Mouse (Mus musculus) mesoderm, embryonic 11.5 days (tissue): ENCODE data around the gene Snrpa.

Source experiments
- DNase-seq: peaks from one replicate; pipeline ENCODE4 v3.0.0-alpha.2; 2012; ENCODE audit warnings: low read depth, low spot score

Snrpa gene

GRCm38 (mm10) chr7:27198779-27199178, 2.7 kb upstream of the Snrpa start:
- no peak for DNase-seq

DNA sequence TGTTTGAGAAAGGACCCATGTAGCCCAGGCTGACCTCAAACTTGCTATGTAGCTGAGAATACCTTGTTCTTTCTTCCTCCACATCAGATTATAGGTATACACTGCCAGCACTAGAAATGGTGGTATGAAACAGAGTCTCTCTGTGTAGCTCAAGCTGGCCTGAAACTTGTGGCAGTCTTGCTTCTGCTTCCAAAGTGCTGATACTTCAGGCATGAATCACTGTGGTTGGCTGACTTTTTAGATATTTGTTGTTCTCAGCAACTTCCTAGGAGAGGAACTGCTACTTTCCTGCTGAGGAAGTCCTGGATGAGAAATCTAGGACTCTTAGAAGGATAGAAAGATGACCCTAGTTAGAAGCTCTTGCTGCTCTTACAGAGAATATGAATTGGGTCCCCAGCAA, 2.3 kb upstream of the Snrpa start:
- no peak for DNase-seq

- DNase-seq = no peak
Measured at GRCm38 (mm10) chr7:27197634-27198033, 1.6 kb upstream of the Snrpa start.

DNA sequence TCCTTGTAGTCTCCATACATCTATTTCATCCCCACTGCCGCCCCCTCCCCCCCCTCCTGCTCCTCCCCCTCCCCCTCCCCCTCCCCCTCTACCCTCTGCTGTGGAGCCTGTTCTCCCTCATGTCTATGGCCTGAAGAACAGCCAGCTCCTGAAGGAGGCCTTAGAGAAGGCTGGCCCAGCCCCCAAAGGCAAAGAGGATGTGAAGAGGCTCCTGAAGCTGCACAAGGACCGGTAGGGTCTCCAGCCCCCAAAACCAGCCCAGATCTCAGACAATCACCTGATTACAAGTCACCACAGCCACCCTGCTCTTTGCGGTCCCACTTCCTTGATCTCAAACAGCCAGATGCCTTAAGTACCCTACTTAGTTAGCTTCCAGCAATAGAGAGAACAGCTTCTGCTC, 1.1 kb upstream of the Snrpa start:
- no peak for DNase-seq

- DNase-seq = no peak
Measured at GRCm38 (mm10) chr7:27193731-27194130, 2.3 kb downstream of the Snrpa start.

GRCm38 (mm10) chr7:27192434-27192833, 3.6 kb downstream of the Snrpa start:
- no peak for DNase-seq

DNA sequence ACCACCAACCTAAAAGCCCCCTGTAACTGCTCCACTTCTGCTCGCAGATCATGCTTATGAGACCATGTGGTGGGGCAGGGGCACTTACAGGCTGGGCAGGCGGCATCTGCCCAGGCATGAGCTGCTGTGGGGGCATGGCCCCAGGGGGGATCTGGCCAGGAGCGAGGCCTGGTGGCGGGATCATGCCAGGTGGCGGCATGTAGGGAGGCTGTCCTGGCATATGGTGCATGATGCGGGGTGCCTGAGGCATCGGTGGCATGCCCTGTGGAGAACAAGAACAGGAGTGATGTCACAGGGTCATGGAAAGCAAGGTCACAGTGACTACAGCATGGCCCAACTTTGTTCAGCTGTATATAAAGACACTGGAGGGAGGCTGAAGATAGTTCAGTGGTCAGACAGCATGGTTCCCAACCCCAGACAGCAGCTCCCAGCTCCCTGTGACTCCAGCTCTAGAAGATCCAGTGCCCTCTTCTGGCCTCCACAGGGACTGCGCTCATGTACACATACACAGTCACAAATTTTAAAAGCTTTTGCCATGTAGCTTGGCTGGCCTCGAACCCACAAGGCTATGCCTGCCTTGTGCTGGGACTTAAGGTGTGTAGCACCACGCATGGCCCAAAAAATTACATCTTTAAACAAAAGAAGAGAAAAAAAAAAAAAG, 6.7 kb downstream of the Snrpa start:
- no peak for DNase-seq

DNA sequence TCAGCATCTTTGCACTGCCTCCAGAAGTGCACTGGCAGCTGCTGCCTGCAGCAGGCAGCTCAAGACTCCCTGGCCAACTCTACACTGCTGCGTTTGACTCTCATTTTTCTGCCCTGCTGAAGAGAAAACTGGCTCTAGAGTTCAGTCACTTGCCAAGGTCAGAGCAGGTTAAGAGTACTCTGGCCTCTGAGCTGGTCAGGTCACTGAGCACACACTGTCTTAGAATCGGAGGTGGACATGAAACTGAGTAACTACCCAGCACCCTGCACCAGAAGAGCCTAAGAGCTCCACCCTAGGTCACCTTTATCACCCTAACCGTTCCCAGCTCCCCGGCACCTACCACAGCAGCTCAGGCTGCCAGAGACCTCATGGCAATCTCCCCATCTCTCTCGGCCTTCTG, 10.1 kb downstream of the Snrpa start:
- DNase-seq = no peak

DNA sequence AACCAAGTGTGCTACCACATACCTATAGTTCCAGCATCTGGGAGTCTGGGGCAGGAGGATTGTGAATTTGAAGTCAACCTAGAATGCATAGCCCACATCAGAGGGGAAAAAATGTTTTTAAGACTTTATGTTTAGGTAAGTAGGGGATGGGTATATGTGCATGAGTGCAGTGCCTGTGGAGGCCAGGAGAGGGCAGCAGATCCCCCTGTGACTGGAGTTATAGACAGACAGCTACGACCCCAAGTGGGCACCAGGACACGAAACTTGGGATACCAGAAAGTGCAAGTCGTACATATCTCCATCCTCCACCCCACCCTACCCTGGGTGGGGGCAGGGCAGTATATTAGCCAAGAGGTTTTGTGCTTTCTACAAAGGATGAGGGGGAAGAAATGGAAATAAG, 11.1 kb downstream of the Snrpa start:
- peak; percentile 47 for DNase-seq

GRCm38 (mm10) chr7:27182498-27182897, 13.6 kb downstream of the Snrpa start:
- no peak for DNase-seq

GRCm38 (mm10) chr7:27180837-27181695, 15.0 kb downstream of the Snrpa start, which contains the start of the genes Gm21983 and Mia:
TSS of gene Gm21983 (minus strand) at chr7:27181086.
TSS of gene Mia (minus strand) at chr7:27181157.
- no peak for DNase-seq

- no peak for DNase-seq
Measured at GRCm38 (mm10) chr7:27180036-27180435, 16.0 kb downstream of the Snrpa start.

DNA sequence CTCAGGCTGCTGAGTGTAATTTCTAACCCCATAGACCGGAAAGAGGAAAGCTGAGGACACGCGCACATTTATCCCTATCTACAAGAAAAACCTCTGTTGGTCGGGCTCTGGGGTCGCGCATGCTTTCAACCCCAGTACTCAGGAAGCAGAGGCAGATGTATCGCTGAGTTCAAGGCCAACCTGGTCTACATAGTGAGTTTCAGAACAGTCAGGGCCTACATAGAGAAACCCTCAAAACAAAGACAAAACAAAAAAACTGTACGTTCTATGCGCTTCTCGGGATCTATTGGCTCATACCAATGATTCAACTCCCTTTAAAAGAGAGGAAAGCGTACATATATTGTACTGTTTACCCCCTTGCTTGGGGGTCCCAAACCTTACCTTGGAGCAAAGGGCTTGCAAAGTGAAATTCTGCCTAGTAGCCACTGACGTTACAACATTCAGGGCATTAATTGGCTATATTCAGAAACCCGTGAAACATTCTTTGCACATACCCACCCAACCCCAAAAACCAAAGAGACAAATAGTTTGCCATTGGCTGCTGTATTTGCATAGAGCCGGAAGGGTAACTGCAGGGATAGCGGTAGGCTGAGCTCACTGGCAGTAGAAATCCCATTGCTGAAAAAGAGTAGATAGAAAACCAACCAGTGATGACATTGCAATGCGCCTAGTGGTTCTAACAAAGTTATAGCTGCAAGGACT, 16.7 kb downstream of the Snrpa start:
- no peak for DNase-seq

DNA sequence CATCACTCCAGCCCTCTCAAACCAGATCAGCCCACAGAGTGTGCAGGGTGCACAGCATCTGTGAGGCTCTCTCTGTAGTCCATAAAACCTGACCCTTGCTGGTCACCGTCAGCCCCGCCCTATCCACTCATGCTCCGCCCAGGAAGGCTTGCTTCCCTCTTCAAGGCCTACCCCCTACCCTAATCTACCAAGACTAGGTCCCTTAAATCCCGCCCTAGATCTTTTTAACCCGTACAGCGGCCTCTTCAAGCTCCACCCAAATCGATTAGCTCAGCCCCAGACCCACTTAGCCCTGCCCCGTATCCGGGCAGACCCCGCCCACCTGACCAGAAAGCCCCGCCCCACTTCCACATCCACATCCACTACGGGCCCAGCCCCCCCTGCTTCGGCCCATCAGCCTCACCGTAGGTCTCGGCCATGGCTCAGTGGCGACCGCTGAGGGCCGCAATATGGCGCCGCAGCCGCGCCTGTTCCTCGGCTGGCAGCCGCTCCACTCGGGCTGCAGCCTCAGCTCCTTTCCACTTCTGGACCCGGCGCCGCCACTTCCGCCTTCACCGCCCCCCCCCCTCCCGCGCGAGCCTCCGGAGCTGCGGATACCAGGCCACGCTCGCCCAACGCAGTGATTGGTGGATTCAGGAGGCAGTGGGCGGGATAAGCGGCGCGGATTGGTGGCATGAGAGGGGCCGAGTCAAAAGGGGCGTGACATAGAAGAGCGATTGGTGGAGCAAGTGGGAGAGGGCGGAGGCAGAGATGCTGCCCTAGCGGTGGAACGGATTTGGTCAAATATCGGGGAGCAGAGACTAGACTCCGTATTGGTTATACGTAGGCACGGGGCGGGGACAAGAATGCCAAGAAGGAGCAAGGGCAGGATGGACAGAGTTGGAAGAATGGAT, 17.5 kb downstream of the Snrpa start, which contains the start of gene Rab4b:
Rab4b (minus strand) TSS at position 573 of the 893 bp plus-strand sequence.
- peak; percentile 100 for DNase-seq

DNA sequence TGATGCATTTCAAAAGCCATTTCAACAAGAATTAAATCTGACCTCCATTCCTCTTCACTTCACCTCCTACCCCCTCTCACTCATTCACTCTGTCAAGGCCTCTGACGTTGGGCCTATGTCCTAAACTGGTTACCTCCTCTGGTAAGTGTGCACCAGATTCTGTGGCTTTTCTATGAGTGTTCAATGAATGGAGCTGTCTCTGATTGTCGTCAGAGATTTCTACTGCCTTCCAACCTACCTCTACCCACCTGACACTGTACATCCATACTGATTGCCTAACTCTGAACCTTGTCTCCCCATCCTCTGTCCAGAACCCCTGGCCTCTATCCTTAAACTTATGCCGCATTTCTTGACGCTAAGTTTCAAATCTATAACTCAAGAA, 18.1 kb downstream of the Snrpa start:
- no peak for DNase-seq

DNA sequence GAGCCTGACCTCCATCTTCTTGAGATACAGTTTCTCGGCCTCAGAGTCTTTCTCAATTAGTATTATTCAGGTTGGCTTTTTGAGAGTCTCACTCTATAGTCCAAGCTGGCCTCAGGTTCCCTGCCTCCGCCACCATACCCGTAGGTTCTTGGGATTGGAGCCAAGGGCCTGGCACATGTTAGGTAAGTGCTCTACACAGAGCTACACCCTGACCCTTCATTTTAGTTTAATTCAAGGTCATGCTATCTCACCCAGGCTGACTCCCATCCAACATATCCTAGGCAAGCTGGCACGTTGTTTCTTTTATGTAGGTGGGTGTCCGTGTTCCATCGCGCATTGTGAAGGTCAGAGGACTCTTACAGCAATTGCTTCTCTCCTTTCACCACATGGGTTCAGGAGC, 21.2 kb downstream of the Snrpa start:
- DNase-seq = no peak

- DNase-seq = no peak
Measured at GRCm38 (mm10) chr7:27174496-27174895, 21.6 kb downstream of the Snrpa start.

DNA sequence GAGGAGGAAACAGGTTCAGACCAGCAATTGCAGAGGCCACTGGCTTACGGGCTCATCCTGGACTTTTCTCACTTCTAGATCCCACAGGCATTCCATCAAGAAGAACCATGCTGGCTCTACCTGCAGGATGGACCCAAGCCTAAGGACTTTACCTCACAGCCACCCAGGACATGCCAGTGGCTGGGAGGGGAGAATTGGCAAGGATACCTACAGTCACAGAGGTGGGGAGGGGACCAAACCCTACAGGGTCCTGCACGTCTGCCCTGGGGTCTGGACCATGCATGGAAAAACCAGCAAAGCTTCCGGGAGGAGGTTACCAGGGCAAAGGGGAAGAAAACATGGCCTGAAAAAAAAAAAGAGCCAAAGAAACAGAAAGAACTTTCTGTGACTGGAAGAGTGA, 25.1 kb downstream of the Snrpa start:
- DNase-seq = no peak

- no peak for DNase-seq
Measured at GRCm38 (mm10) chr7:27168371-27168770, 27.7 kb downstream of the Snrpa start.

DNA sequence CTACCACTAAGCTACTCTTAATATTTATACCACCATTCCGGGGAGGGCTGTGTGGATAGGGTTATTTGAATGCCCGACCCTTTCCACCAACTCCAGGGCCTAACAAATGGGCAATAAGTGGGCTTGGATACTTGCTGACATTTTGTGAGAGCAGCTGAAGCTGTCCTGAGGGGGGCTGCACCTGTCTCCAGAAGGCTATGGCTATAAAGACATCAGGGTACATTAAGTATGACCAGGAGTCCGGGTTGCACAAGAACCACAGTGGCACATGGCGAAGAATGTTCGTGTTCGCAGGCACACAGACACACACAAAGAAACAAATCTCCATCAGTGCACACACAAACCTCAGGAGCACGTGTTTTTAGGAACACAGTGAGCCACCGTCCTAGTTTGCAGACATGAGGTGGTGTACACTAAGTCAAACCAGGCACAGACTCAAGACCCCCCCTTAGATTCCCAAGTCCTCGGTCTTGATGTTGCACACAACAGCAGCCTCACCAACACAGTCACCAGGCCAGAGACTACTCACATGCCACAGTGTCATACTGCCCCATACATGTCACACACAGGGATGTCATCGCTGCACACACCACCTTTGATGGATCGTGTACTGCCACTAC, 28.5 kb downstream of the Snrpa start:
- no peak for DNase-seq
